Mouse (Mus musculus) heart, postnatal 0 days (tissue): ENCODE measurements at regions not wholly inside any gene's neighbourhood (a gene's known extent, or its start where the extent isn't known, plus 50 kb on each side); places are given as distances from the start of the nearest gene placed in this dataset.

Experiments
- CTCF ChIP-seq: IDR thresholded peaks from 2 replicates; pipeline ENCODE4 v1.5.1; 2016; ENCODE audit warnings: antibody characterized with exemption, control low read depth, low read depth
- EP300 ChIP-seq: IDR thresholded peaks from 2 replicates; pipeline ENCODE4 v1.6.1; 2016; ENCODE audit warnings: antibody characterized with exemption, low read depth

GRCm38 (mm10) chr6:31016566-31016965, 57.7 kb upstream of the Klf14 start:
- no peak for TF ChIP-seq CTCF
- no peak for TF ChIP-seq EP300
